Mouse (Mus musculus): Measurements from ENCODE around the gene Cenpp. TPM values are rescaled to one million over a fixed set of nuclear protein-coding genes. Genes with fewer than 3 reads are reported as not detected.

The Cenpp gene
- polyA plus RNA-seq (2015; fragmentation: Nextera tagmentation; extraction: Ambion mirVana), result 25.7 and 26.8 TPM in 2 replicates

DNA sequence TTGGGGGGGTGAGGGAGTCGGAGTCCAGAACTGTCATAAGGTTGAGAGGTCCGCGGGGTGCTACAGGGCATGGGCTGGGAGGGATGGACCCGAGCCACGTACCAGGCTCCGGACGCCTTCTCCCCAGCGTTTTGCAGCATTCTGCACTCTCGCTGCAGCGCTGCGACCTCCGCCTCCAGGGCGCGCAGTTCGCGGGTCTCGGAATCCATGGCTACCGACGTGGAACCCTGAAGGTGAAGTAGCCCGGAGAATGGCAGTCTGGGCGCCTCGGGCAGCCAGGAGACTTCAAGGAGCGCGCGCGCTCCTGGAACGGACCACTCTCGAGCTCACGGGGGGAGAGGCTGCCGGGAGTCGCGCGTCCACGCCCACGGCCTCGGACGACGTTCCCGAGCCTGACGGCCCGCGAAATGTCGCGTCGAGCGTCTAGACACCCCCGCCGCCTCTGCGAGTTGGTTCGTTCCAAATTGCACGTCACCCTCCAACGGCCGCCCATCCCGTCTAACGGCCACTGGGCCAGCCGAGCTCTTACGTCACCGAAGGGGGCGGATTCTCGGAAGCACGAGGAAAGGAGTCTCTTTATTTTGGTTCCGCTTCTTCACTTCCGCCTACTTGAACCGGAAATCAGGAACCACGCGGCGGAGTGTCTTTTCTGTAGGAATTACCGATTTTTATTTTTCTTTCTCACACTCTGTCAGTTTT is at the start of gene Cenpp, which contains the start of gene Nol8:
TSS of gene Cenpp (minus strand) at position 305 of the 699 bp plus-strand sequence.
TSS of gene Nol8 (plus strand) at position 598 of the 699 bp plus-strand sequence.
- Histone ChIP-seq H3K9me3 (replicated peaks) (no peaks in the 10 kb centered on the region), H3K4me2 (peak within 1 kb of the TSS; percentile 84), H3K27me3 (no peaks in the 10 kb centered on the region), H3K4me3 (peak within 1 kb of the TSS; percentile 85), H3K4me1 (peaks cover 20% of the 10 kb centered on the region), H3K36me3 (ENCODE audit: poor library complexity, severe bottlenecking) (peaks cover 8% of the 10 kb centered on the region), H3K9ac (peak within 1 kb of the TSS; percentile 72), H3K27ac (peak within 1 kb of the TSS; percentile 25; the same call in 1 of the 2 replicates)
- WGBS, result under 1% methylated on average over 61 of the region's 68 CpGs
- peak; percentile 99 for ATAC-seq

DNA sequence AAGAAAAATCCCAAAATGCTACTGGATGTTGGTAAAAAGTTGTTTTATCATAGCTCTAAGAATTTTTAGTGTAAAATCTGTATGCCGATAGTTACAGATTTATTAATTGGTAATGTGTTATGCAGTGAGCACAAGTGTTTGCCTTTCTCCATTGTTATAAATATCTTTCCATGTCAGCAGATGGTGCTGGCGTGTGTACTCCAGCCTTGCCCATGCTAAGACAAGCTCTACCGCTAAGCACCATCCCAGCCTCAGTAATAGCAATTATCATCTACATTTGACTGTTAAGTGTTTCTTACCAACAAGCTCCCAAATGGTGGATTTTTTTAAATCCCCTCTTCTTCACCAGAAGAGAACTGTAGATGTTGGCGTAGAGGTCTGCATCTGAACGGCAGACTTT is 38.5 kb upstream of the Cenpp start:
- ATAC-seq, result no peak
- Histone ChIP-seq H3K9me3 (replicated peaks) (no peaks in the 10 kb centered on the region), H3K36me3 (ENCODE audit: poor library complexity, severe bottlenecking) (peaks cover 62% of the 10 kb centered on the region), H3K4me3 (no peak overlapping the region), H3K27me3 (no peaks in the 10 kb centered on the region), H3K27ac (no peak overlapping the region), H3K4me2 (no peak overlapping the region), H3K4me1 (no peaks in the 10 kb centered on the region), H3K9ac (no peak overlapping the region)
- WGBS, result 95% methylated on average over 5 of the region's 5 CpGs

DNA sequence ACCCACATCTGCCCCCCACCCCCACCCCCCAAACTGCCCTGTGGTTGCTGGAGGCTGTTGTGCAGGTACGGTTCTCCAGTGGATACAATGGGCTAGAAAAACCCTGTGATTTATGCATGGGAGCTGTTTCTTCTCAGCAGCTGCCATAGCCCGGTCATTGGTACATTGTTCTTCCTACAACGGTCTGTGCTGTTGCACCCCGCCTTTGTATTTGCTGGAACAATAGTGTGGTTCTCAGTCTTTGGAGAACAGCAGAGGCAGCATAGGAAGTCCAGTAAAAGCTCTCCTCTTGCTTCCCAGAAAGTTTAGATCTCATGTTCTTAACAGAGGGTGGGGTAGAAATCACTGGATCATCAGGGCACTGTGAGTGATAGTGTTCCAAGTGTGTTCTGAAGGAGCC is 31.7 kb upstream of the Cenpp start:
- Histone ChIP-seq H3K4me3 (no peak overlapping the region), H3K4me2 (no peak overlapping the region), H3K4me1 (peaks cover 25% of the 10 kb centered on the region), H3K36me3 (ENCODE audit: poor library complexity, severe bottlenecking) (peaks cover 26% of the 10 kb centered on the region), H3K9ac (no peak overlapping the region), H3K27ac (no peak overlapping the region), H3K9me3 (replicated peaks) (no peaks in the 10 kb centered on the region), H3K27me3 (no peaks in the 10 kb centered on the region)
- ATAC-seq, result no peak
- WGBS, result 60% methylated on average over 4 of the region's 4 CpGs

DNA sequence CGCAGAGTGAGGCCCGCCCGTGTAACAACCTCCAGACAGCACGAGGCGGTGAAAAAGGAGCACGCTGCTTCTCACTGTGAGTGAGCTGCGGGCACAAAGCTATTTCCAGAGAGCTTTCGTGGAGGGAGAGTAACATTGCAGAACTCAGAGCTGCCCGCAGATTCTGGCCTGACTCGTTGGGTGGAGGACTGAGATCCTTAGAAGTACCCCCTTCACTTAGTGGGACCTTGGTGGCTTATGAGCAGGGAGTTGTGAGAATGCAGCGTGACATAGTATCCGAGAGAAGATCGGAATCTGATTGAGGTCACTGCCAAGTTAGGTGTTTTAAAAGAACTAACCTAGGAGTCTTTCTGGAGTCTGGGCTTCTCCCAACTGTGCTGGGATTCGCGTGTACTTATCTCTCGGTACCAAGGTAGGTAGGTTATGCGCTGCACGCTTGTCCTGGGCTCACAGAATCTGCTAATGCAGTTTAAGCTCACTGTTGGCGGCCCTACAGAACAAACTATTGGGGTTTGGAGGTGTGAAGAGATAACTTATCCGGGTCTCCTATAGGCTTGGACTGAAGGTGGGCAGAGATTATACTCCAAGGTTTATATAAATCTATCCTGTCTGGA is 29.8 kb upstream of the Cenpp start:
- Histone ChIP-seq H3K9ac (peak overlapping the region; percentile 84), H3K36me3 (ENCODE audit: poor library complexity, severe bottlenecking) (peaks cover 22% of the 10 kb centered on the region), H3K27ac (peak overlapping the region; percentile 33; the same call in 1 of the 2 replicates), H3K9me3 (replicated peaks) (no peaks in the 10 kb centered on the region), H3K27me3 (no peaks in the 10 kb centered on the region), H3K4me1 (peaks cover 25% of the 10 kb centered on the region), H3K4me3 (peak overlapping the region; percentile 93), H3K4me2 (peak overlapping the region; percentile 85)
- WGBS, result under 1% methylated on average over 20 of the region's 20 CpGs
- peak; percentile 70 for ATAC-seq

DNA sequence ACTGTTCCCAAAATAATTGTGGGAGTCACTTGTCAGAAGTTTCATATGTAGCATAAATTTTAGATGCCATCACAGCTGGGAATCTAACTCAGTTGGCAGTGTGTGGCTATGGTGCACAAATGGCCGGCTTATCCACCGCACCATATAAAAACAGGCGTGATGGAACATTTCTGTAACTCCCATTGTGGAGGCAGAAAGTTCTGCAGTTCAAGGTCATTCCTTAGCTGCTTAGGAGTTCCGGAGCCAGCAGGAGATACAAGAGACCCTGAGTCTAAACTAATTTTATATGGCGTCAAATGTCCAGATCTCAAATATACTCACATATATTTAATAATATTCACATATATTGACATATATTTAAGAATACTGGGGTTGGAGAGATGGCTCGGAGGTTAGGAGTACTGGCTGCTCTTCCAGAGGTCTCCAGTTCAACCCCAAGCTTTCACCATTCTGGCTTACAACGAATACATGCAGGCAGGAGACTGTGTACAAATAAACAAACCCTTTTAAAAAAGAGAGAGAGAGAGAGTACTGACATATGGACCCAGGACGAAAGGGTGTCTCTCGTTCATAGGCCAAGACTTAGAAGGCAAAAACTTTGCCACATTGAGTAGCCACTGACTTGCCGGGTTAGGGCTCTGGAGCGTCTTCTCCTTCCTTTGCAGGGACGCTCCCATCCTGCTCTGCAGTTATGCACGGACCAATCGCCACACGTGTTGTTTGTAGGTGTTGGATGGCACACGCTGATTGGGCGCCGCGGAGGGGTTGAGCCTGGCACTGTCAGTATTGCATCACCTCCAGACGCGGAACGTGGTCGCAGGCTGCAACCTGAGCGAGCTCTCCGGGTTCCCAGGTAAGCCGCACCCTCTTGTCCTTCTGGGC is 29.0 kb upstream of the Cenpp start, which contains the start of gene Iars:
TSS of gene Iars (plus strand) at position 750 of the 882 bp plus-strand sequence.
- H3K4me2 ChIP-seq, result peak within 1 kb of the TSS; percentile 85
- H3K27me3 ChIP-seq, result no peaks in the 10 kb centered on the region
- H3K4me3 ChIP-seq, result peak within 1 kb of the TSS; percentile 93
- peak within 1 kb of the TSS; percentile 84 for H3K9ac ChIP-seq
- peaks cover 26% of the 10 kb centered on the region for H3K36me3 ChIP-seq (ENCODE audit: poor library complexity, severe bottlenecking)
- H3K27ac ChIP-seq, result peak within 1 kb of the TSS; percentile 33; the same call in 1 of the 2 replicates
- H3K9me3 ChIP-seq (replicated peaks), result no peaks in the 10 kb centered on the region
- peaks cover 25% of the 10 kb centered on the region for H3K4me1 ChIP-seq
- WGBS, result 6% methylated on average over 26 of the region's 26 CpGs
- peak; percentile 100 for ATAC-seq

DNA sequence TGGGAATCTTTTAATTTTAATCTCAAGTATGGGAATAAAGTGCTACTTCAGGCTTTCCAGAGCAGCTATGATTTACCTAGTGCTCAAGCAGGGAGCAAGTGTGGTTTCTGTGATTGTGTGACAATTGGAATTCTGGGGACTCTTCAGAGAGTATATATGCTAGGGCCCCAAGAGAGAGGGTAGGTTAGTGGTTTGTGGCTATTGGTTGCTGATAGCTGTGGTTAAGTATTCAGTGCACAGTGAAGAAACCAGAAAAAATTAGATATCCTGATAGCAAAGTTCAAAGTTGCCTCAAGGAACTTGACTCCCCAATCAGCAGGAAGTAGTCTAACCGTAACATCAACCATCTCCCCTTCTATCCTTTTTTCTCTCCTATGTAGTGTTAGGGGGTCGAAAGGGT is 25.2 kb upstream of the Cenpp start:
- Histone ChIP-seq H3K4me3 (no peak overlapping the region), H3K36me3 (ENCODE audit: poor library complexity, severe bottlenecking) (peaks cover 54% of the 10 kb centered on the region), H3K9ac (no peak overlapping the region), H3K27ac (no peak overlapping the region), H3K27me3 (no peaks in the 10 kb centered on the region), H3K4me2 (no peak overlapping the region), H3K4me1 (peaks cover 10% of the 10 kb centered on the region), H3K9me3 (replicated peaks) (no peaks in the 10 kb centered on the region)
- ATAC-seq, result no peak
- 97% methylated on average over 2 of the region's 2 CpGs for WGBS

DNA sequence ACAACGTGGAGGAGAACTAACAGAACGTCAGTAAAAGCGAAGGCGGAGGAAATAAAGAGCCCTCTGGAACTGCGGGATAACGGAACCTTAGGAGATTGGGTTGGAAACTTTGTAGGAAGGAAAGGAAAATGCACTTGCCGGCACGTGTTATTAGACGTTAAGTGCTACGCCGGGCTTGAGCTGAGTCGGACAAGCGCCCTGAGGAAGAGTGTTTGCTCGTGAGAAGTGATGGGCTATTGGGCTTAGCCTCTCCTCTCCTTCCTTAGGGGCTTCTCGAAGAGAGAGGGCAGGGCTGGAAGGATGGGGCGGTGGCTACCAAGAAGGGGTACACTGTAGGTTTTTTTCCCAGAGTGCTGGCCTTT is 576 bp upstream of the Cenpp start:
- WGBS, result 0% methylated on average over 16 of the region's 16 CpGs
- Histone ChIP-seq H3K9ac (peak overlapping the region; percentile 72), H3K4me2 (peak overlapping the region; percentile 68), H3K27me3 (no peaks in the 10 kb centered on the region), H3K9me3 (replicated peaks) (no peaks in the 10 kb centered on the region), H3K4me1 (peaks cover 20% of the 10 kb centered on the region), H3K36me3 (ENCODE audit: poor library complexity, severe bottlenecking) (peaks cover 8% of the 10 kb centered on the region), H3K4me3 (peak overlapping the region; percentile 85), H3K27ac (peak overlapping the region; percentile 25; the same call in 1 of the 2 replicates)
- peak; percentile 77 for ATAC-seq

DNA sequence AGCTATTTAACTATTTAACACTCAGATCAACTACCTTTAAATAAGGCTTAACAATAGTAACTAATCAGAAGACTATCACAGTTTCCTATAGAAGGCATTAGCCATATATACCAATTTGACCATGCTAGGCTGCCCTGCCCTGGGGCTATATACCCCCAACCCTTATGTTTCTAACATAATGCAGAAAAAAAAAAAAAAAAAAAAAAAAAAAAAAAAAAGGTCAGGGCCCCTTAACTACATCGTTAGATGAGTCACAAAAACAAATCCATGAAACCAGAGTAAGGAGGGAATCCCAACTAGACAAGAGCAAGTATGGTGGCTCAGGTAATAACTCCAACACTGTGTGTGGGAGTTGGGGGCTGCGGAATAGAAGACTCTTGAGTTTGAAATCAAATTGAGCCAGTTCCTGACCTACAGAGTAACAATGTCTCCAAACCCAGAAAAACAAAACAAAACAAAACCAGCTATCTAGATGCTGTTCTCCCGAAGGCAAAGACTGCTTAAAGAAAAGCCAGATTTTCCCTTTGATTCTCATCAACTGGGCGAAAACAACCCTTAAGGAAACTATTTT is 719 bp downstream of the Cenpp start:
- peak overlapping the region; percentile 72 for H3K9ac ChIP-seq
- peaks cover 20% of the 10 kb centered on the region for H3K4me1 ChIP-seq
- H3K4me2 ChIP-seq, result peak overlapping the region; percentile 84
- ATAC-seq, result no peak
- no peaks in the 10 kb centered on the region for H3K27me3 ChIP-seq
- peak overlapping the region; percentile 85 for H3K4me3 ChIP-seq
- H3K27ac ChIP-seq, result no peak overlapping the region
- under 1% methylated on average over 4 of the region's 4 CpGs for WGBS
- H3K9me3 ChIP-seq (replicated peaks), result no peaks in the 10 kb centered on the region
- peaks cover 4% of the 10 kb centered on the region for H3K36me3 ChIP-seq (ENCODE audit: poor library complexity, severe bottlenecking)

DNA sequence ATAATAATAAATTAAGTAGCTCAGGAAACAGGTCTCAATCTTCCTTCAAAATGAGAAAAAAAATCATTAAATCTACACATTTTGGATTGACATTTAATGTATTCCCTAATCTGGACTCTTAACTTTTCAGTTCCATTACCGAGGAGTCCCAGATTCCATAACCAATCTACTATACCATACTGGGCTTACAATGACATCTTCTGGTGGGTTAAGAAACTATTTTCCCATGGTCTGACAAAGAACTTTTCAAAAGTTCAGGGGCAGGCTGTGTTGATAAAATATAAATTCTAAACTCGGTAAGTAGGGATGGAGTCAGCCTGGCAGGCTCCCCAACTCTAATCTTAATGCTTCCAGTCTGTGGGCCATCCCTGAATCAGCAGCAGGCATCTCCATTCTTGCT is 1.4 kb downstream of the Cenpp start:
- H3K4me1 ChIP-seq, result peaks cover 20% of the 10 kb centered on the region
- no peak overlapping the region for H3K9ac ChIP-seq
- peak overlapping the region; percentile 84; the same call in 1 of the 2 replicates for H3K4me2 ChIP-seq
- 0 out of 2 replicates have a peak overlapping the region, but pooled peaks have one; percentile 85 for H3K4me3 ChIP-seq
- ATAC-seq, result no peak
- H3K9me3 ChIP-seq (replicated peaks), result no peaks in the 10 kb centered on the region
- 38% methylated on average over 2 of the region's 2 CpGs for WGBS
- H3K27me3 ChIP-seq, result no peaks in the 10 kb centered on the region
- H3K36me3 ChIP-seq (ENCODE audit: poor library complexity, severe bottlenecking), result peaks cover under 1% of the 10 kb centered on the region; the same call in 1 of the 2 replicates
- H3K27ac ChIP-seq, result no peak overlapping the region

DNA sequence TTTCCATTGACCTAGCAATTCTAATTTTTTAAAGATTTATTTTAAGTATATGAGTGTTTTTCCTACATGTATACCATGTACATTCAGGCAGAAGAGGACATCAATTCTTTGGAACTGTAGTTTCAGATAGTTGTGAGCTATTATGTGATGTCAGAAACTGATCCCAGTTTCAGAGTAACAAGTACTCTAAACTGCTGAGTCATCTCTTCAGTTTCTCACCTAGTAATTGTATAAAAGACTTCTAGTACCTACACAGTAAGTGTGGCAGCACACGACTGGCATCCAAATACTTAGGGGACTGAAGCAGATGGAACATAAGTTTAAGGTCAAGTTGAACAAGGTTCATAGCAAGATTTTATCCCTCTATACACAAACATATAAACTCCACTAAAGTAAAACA is 6.6 kb downstream of the Cenpp start:
- H3K9me3 ChIP-seq (replicated peaks), result no peaks in the 10 kb centered on the region
- H3K4me2 ChIP-seq, result no peak overlapping the region
- 92% methylated on average over 1 of the region's 1 CpGs for WGBS
- ATAC-seq, result no peak
- no peak overlapping the region for H3K9ac ChIP-seq
- no peaks in the 10 kb centered on the region for H3K27me3 ChIP-seq
- no peak overlapping the region for H3K27ac ChIP-seq
- H3K4me1 ChIP-seq, result no peaks in the 10 kb centered on the region
- no peaks in the 10 kb centered on the region for H3K36me3 ChIP-seq (ENCODE audit: poor library complexity, severe bottlenecking)
- no peak overlapping the region for H3K4me3 ChIP-seq

DNA sequence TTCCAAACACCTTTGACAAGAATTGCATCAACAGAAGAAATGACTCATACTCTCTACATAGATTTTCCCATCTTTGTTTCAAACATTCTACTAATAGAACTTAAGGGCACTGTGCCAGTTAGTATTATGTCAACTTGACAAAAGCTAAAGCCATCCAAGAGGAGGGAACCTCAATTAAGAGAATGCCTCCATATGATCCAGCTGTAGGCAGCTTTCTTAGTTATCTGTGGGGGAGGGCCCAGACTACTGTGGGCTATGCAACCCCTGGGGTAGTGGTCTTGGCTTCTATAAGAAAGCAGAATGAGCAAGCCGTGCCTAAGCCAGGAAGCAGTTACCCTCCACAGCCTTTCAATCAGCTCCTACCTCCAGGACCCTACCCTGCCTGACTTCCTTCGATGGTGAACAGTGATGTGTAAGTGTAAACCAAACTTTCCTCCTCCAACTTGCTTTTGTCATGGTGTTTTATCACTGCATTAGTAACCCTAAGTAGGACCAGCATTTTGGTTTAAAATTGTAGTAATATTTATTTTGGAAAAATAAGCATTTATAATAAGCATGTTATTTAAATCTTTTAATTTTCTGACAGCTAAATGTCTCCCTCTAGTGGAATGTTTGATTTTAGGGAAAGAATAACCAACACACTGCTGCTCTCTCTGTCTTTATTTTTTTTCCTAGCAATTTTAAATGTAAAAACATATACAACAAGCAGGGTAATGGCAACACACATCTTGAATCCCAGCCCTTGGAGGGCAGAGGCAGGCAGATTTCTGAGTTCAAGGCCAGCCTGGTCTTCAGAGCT is 7.7 kb downstream of the Cenpp start:
- Histone ChIP-seq H3K4me3 (no peak overlapping the region), H3K36me3 (ENCODE audit: poor library complexity, severe bottlenecking) (no peaks in the 10 kb centered on the region), H3K9ac (no peak overlapping the region), H3K4me2 (no peak overlapping the region), H3K27me3 (no peaks in the 10 kb centered on the region), H3K9me3 (replicated peaks) (no peaks in the 10 kb centered on the region), H3K27ac (no peak overlapping the region), H3K4me1 (no peaks in the 10 kb centered on the region)
- WGBS, result 69% methylated on average over 2 of the region's 2 CpGs
- peak; percentile 41; the same call in 1 of the 2 replicates for ATAC-seq

Measured in forebrain, embryonic 13.5 days (tissue).